Mouse (Mus musculus) retina, adult 2 months (tissue): ENCODE measurements around the gene Prickle3.
"Not testable (repeated sequence)": the region's sequence is repeated elsewhere in the genome, so short reads cannot be mapped to it uniquely, and the experiment has no call there.

Experiments
- DNase-seq: peaks from one replicate; pipeline ENCODE4 v3.0.0-alpha.2; 2012; ENCODE audit warnings: low read depth, low spot score

Gene Prickle3

DNA sequence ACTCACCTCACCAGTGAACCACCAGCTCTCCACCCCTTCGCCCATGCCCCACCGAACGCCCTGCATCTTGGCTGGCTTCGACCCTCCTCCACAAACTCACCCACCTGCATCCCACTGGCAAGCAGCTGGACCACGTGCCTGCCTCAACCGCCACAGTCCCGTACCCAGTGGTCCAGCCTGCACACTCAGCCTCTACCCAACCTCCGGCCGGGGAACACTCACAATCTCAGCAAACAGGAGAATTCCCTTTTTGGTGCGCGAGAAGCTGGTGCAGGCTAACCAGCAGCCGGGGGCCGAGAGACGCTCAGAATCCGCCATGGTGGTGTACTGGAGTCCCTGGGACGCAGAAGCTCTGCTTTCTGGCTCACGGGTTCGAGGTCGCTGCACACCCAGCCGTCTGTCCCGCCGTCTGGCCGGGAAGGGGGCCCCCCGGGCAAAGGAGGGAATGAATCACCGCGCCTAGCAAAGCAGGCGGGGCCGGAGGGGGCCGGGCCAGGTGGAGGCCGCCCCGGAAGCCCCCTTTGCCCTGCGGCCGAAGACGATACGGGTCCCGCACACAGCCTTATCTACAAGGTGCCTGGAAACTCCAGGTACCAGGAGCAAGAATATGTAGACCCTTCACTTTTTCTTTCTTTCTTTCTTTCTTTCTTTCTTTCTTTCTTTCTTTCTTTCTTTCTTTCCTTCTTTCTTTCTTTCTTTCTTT, 14.0 kb downstream of the Prickle3 start, which contains the start of gene Plp2:
Plp2 (minus strand) TSS at position 470 of the 703 bp plus-strand sequence.
- DNase-seq, result no peak

DNA sequence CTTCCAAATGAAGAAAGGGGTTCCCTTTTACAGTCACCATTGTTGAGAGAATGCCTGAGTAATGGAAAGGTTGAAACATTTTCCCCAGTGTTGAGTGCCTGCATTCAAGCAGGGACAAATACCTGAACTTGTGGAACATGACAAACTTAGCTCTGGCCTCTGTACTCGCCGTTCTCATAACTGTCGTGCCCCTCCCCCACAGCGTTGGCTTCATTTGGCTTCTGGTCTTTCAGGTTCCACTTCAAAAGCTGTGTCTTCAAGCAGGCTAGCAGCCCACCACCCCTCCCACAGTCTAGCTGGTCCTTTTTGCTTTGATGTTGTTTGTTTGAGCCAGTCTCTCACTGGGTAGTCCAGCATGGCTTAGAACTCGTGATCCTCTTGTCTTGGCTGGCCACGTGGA, 15.7 kb downstream of the Prickle3 start:
- DNase-seq, result no peak

DNA sequence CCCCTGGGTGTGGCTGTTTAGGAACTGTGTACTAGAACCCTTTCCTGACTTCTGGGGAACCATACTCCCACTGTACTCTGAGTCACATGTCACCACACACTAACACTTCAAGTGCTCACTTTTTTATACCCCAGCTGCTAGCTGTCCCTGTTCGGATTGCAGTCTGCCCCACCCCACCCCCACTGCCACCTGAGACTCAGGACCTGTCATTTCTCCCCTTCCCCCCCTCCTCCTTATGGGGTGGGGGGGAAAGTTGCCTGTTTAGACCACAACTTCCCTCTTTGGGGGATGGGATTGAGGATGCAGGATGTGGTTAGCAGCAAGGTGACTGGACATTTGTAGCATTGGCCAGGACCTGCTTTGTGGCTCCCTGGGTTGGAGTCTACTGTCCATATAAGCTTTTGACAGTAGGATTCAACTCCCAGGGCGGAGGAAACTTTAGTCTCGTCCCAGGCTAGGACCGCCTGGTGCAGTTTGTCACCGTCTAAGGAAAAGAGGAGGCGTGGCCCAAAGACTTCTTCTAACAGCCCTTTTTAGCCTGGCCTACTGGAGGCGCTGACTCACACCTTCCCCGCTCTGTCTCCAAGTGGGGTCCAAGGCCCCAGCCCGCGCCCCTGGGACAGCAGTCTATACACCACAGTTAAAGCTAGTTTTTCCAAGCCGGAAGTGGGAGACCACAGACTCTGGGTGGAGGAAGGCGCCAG, 16.7 kb downstream of the Prickle3 start:
- DNase-seq, result no peak

DNA sequence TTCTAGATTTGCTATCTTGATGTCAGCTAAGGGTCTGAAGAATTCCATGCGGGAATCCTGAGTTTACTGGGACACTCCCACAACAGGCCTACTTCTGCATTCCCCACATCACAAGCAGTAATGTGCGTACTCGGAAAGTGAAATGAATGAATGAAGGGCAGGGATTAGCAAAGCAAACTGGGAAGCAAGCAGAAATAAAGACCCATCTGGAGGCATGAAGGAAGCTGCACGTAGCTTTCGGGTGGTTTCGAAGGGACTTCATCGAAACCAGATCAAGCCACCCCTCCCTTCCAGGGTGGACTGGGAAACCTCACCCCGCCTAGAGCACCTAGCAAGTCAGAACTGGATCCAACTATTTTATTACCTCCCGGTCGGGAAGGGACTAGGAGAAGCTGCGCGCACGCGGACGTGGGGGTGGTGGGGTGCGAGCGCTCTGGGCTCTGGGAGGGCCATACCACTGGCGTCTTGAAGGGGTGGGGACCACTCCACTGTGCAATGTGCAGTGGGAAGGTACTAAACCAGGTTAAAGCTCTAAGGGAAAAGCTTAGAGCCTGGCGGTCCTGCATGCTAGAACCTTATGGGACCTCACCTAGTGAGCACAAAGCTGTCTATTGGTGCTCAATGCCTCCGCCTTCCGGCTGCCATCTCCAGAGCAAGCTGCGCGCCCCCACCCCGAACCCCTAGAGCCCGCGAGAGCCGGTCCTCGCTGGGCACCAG, 17.4 kb downstream of the Prickle3 start:
- DNase-seq, result no peak

DNA sequence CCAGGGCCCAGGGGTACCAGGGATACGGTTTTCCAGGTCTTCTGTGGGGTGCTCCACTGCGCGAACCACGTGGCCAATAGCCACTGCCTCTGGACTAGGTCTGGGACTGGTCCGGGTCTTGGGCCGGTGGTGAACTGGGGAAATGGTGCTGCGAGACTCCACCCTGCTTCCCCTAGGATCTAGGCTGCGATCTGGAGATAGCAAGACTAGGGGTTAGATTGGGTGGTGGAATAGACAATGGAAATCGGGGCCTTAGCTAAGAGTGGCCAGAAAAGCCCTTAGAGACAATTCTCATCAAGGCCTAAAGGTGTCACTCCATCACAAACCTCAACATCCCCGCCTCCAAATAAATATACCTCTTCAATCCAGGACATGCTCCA, 17.9 kb downstream of the Prickle3 start:
- DNase-seq, result no peak

DNA sequence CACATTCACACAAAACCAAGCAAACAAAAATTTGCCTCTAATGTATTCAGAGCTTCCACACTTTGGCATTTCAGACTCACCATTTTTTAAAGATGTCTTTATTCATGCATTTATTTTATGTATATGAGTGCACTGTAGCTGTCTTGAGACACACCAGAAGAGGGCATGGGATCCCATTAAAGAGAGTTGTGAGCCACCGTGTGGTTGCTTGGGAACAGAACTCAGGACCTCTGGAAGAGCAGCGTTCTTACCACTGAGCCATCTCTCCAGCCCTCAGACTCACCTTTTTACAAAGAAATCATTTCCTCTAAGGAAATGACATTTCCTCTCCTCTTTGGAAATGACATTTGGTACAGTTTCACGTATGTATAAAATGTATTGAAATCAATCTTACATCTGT, 21.9 kb downstream of the Prickle3 start:
- DNase-seq, result no peak

DNA sequence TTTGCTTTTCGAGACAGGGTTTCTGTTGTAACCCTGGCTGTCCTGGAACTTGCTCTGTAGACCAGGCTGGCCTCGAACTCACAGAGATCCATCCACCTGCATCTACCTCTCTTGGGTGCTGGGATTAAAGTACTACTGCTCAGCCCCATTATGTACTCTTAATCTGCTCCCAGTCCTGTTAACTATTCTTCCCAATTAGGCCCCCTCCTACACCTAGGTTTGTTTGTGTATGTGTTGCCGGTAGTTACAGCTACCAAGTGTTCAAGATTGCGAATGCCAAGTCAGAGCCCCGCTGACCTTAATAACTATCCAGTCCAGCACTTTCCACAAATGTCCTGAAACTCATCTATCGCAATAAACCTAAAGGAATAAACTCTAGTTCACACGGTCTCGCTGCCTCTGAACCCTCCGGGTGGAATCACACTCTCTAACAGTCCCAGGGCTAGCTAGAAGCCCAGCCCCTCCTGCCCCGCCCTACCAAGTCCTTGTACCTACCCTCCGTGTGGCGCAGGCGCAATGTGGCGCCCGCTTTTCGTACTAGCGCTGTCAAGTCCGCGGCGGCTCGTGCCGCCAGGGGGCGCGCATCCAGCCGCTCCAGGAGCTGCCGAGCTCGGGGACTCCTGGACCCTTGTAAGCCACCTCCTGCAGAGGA, 22.5 kb downstream of the Prickle3 start:
- DNase-seq, result peak; percentile 52

DNA sequence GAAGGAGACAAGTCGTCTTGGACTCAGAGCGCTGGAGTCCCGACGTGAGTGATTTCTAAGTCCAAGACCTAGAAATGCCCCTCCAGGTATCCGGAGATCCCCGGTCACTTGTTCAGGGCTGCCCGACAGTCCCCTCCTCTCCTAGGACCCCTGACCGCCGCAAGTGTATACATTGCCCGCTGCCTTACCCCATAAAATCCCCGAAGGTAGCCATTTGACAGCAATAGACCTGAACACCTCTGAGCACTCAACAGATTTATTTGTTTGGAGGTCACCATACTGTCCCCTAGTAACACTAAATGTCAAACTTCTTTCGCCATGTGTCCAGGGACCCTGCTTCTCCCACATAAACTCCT, 23.0 kb downstream of the Prickle3 start:
- no peak for DNase-seq

DNA sequence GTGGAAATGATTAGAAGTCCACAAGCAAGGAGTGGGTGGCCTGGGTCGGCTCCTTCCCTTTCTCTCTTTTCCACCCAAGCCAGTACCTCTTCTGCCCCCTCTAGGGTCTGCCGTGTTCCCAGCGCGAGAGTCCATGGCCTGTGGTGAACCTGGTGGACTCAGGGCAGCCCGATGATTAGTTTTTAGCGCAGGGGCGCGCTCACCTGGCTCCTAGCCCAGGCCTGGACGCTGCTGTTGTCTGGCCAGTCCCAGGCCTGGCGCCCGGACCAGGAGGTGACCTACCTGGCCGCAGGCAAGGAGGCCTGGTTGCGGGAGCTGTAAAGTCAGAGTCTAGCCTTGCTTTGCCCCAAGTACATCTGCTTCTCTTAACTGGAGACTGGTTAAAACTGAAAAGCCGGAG, 23.8 kb downstream of the Prickle3 start, which contains the start of gene Magix:
Magix (minus strand) TSS at position 388 of the 400 bp plus-strand sequence.
- no peak for DNase-seq

DNA sequence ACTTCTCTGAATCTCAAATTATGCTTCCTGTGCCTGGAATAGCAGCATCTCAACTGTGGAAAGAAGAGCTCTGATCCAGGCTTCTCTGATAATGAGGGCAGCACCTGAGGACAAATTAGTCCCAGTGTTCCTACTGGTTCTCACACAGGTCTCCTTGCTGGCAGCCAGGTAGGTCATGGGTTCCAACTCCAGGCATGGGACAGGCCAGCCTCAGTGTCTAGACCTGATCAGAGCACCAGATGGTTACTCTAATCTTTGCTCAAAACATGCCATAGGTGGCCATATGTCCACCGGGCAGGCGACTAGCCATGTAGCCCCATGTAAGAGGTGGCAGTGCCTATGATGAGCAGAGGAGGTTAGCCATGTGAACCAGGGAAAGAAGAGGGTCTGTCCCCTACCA, 31.3 kb downstream of the Prickle3 start:
- no peak for DNase-seq

DNA sequence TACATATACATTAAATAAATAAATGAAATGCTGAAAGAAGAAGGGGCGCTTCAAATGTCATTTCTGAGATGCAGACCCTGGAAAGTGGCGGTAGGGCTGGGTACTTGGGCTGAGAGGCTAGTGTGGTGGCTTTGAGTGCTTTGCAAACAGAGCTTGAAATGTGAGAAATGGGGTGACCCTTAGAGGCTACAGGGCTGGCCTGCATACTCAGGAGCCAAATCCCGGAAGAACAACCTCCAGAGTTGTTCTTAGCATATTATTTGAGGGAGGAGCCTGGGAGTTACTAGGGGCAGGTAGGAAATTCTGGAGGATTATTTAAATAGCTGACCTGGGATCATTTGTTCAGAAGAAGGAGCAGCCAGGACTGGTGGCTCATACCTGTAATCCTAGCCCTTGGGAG, 33.4 kb downstream of the Prickle3 start:
- no peak for DNase-seq

DNA sequence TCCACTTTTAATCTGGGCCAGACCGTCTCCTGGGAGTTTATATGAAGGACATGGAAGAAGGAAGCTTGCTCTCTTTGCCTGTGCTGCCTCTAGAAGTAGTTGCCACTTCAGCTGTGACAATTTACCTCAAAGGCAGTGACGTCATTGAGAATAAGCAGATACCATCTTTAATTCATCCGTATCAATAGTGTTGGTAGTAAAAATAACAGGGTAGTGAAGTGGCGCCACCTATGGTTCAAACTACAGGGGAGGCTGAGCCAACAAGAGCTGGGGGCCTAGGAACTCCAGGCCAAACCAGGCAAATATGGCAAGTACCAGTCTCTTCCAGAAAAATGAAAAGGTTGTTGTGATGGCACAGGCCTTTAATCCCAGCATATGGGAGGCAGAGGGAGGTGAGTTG, 35.8 kb downstream of the Prickle3 start:
- no peak for DNase-seq

DNA sequence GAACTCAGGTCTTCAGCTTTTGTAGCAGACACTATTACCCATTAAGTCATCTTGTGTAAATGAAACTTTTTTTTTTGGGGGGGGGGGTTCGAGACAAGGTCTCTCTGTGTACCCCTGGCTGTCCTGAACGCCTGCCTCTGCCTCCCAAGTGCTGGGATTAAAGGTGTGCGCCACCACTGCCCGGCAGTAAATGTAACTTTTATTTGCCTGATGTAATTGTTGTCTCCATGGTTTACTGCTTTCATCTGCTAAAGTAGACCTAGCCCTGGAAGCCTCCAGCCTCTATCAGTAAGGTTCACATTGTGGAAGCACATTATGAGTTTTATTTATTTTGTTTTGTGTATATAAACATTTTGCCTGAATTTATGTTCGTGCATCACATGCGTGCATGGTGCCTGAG, 39.5 kb downstream of the Prickle3 start:
- DNase-seq, result no peak

DNA sequence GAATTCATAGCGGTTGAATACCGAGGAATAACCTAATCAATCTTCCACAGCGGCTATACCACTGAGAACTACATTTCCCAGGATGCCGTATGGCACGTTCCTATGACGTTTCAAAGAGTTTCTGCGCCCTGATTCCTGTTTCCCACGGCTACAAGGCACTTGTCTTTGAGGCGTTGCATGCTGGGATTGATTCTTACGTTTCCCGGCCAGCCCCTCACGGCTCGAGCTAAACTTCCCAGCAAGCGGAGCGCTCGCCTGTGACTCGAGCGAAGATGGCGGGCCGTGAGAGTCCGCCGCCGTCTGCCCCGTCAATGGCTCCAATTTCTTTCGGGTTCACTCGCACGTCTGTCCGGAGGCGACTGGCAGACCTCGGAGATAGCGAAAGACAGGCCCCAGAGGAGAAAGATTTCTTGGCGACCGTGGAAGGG, 39.9 kb downstream of the Prickle3 start, which contains the start of gene Gpkow:
Gpkow (plus strand) TSS at position 178 of the 428 bp plus-strand sequence.
- DNase-seq, result peak; percentile 76

DNA sequence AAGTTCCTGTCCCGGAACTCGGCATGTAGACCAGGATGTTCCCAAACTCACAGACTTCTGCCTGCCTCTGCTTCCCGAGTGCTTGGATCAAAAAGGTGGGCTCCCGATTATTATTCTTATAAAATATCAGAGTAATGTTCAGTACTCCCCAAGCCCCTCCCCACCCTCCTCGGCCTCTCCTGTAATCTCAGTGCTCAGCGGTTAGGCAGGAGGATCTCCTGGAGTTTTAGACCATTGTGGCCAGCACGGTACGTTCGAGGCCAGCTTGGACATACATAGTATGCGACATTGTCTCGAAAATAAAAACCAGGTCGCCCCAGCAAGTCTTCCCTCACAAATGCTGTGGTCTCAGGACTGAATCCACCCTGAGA, 56.7 kb downstream of the Prickle3 start:
- DNase-seq, result not testable (repeated sequence)

DNA sequence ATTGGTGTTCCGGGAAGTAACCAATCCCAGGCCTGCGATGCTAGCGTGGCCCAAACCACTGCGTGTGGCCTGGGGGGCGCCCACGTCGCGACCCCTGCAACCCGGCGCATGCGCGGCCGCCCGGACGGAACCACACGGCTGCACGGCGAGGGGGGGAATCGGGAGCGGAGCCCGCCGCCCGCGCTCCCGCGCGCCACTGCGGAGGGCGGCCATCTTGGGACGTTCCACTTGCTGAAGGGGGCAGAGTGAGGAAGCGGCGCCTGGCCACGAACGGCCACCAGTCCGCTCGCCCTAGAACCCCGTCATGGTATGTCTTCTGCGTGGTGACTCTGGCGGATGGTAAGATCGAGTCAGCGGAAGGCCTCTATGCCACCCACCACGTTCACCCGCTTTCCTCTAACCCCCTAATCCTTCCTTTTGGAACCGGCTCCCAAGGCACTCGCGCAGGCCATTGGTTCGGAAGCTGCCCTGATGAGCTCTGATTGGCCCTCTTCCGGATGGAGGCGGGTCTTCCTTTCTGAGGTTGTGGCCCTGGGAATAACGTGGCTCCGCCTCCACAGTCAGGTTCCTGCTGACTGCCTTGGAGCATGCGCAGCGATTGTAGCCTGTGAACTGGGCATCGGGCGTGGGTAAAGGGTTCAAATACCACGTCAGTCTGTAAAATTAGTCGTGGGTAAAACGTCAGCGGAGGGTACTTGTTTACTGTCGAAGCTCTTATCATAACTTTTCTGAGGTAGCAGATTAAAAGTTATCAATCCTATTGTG, 57.3 kb downstream of the Prickle3 start, which contains the start of gene Wdr45:
Wdr45 (plus strand) TSS at position 199 of the 765 bp plus-strand sequence.
- peak; percentile 89 for DNase-seq

DNA sequence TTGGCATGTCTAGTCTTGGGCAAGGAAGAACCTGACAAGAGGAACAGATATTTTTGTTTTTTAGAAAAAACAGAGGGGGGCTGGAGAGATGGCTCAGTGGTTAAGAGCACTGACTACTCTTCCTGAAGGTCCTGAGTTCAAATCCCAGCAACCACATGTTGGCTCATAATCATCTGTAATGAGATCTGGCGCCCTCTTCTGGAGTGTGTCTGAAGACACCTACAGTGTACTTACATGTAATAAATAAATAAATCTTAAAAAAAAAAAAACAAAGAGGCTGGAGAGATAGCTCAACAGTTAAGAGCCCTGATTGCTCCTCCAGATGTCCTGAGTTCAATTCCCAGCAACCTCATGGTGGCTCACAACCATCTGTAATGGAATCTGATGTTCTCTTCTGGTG, 59.0 kb downstream of the Prickle3 start:
- not testable (repeated sequence) for DNase-seq
